Mouse (Mus musculus) kidney, adult 2 months (tissue): Measurements from ENCODE around the gene Smtnl1. TPM values are rescaled to one million over a fixed set of nuclear protein-coding genes. Genes with fewer than 3 reads are reported as not detected.

Source experiments
- DNase-seq: peaks from one replicate; pipeline ENCODE4 v3.0.0; 2021
- H3K27ac ChIP-seq: fragments of 200-500 bp; 2 replicates; pipeline ENCODE4 v1.5.1; 2012; ENCODE audit warnings: low read depth, low read length, control low read depth, inconsistent platforms; ENCODE audit not compliant: insufficient read depth
- H3K27me3 ChIP-seq: fragments of 200-500 bp; replicated peaks from 2 replicates; pipeline ENCODE4 v1.6.1; 2012; ENCODE audit warnings: mild to moderate bottlenecking, moderate library complexity, low read length, inconsistent platforms; ENCODE audit not compliant: control insufficient read depth, insufficient read depth
- H3K36me3 ChIP-seq: fragments of 200-500 bp; 2 replicates; pipeline ENCODE4 v1.6.1; 2012; ENCODE audit warnings: mild to moderate bottlenecking, moderate library complexity, low read length, inconsistent platforms; ENCODE audit not compliant: control insufficient read depth, insufficient read depth
- H3K4me1 ChIP-seq: fragments of 200-500 bp; 2 replicates; pipeline ENCODE4 v1.6.1; 2011; ENCODE audit warnings: low read length; ENCODE audit not compliant: control insufficient read depth, insufficient read depth
- H3K4me3 ChIP-seq: fragments of 200-500 bp; 2 replicates; pipeline ENCODE4 v1.5.1; 2011; ENCODE audit warnings: mild to moderate bottlenecking, low read depth, low read length, control low read depth; ENCODE audit not compliant: insufficient read depth
- CTCF ChIP-seq: fragments of 200-500 bp; conservative IDR thresholded peaks from 2 replicates; pipeline ENCODE4 v1.5.1; 2011; ENCODE audit warnings: low read depth, mild to moderate bottlenecking, control low read depth, low read length, moderate library complexity, mixed read lengths; ENCODE audit not compliant: insufficient read depth, insufficient read length
- POLR2A ChIP-seq: fragments of 200-500 bp; IDR thresholded peaks from one replicate; pipeline ENCODE4 v1.6.1; 2011; ENCODE audit warnings: low read depth, low read length, control low read depth
- WGBS: fragments of 180-500 bp; shearing (Covaris S2); methylation state at CpG from one replicate; pipeline ENCODE4 v1.1.7; 2018; 5-methylcytosine and 5-hydroxymethylcytosine counted together
- polyA plus RNA-seq: library from polyadenylated mRNA; depleted of rRNA; stranded (reverse); fragments of >200 nt; gene quantifications from 2 replicates; pipeline ENCODE4 v1.2.3, GENCODE M21; 2012

Gene Smtnl1
- polyA plus RNA-seq, 1 experiment, result 2.6 TPM

- H3K4me3 ChIP-seq, result peak within 1 kb of the TSS; percentile 44
These were observed 47.2 kb downstream of the Smtnl1 start, which contains the start of gene Serping1 for GRCm38 (mm10) chr2:84775241-84775640. Gene Serping1, minus strand, starts transcription at chr2:84775444.

GRCm38 (mm10) chr2:84774751-84775150 is 47.7 kb downstream of the Smtnl1 start:
- Histone ChIP-seq H3K27ac (no peak overlapping the region), H3K27me3 (no peaks in the 10 kb centered on the region), H3K4me3 (peak overlapping the region; percentile 44), H3K36me3 (no peaks in the 10 kb centered on the region), H3K4me1 (no peaks in the 10 kb centered on the region)
- peak; percentile 69 for DNase-seq
- TF ChIP-seq POLR2A, result no peak
- no peak for TF ChIP-seq CTCF
- WGBS, result 14% methylated on average over 14 of the region's 15 CpGs

More at GRCm38 (mm10) chr2:84775241-84775640, 47.2 kb downstream of the Smtnl1 start, which contains the start of gene Serping1:
- 63% methylated on average over 9 of the region's 9 CpGs for WGBS
- Histone ChIP-seq H3K27ac (peak within 1 kb of the TSS; percentile 19; the same call in 1 of the 2 replicates), H3K4me1 (no peaks in the 10 kb centered on the region), H3K36me3 (no peaks in the 10 kb centered on the region), H3K27me3 (no peaks in the 10 kb centered on the region)
- peak; percentile 14 for DNase-seq
- TF ChIP-seq CTCF (no peak), POLR2A (no peak)

- Histone ChIP-seq H3K27ac (no peak overlapping the region), H3K4me3 (no peak overlapping the region), H3K4me1 (no peaks in the 10 kb centered on the region), H3K27me3 (no peaks in the 10 kb centered on the region), H3K36me3 (no peaks in the 10 kb centered on the region)
- no peak for DNase-seq
- TF ChIP-seq POLR2A, result no peak
- no peak for TF ChIP-seq CTCF
- 80% methylated on average over 5 of the region's 5 CpGs for WGBS
These were observed 49.3 kb downstream of the Smtnl1 start for GRCm38 (mm10) chr2:84773195-84773594.

DNA sequence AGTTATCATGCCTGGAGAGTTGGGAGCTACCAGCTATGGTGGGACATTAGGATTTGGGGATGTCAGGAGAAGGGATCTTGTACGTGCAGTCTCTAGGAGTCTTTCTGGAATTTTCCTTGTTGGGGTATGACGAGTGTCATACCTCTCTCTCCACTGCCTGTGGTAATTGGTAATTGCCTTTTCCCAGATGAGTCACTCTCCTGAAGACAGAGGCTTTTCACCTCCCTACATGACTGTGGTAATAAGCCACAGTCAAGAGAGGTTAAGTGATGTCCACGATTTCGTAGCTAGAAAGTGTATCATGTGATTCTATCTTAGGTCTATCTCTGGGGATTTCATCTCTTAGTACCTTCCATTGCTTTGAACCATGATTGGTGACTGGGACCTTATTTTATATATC is 50.0 kb downstream of the Smtnl1 start:
- Histone ChIP-seq H3K27ac (no peak overlapping the region), H3K4me1 (no peaks in the 10 kb centered on the region), H3K36me3 (no peaks in the 10 kb centered on the region), H3K4me3 (no peak overlapping the region), H3K27me3 (no peaks in the 10 kb centered on the region)
- DNase-seq, result no peak
- 89% methylated on average over 4 of the region's 4 CpGs for WGBS
- TF ChIP-seq POLR2A (no peak), CTCF (no peak)

GRCm38 (mm10) chr2:84770501-84770900 is 52.0 kb downstream of the Smtnl1 start:
- no peak for DNase-seq
- TF ChIP-seq POLR2A, result no peak
- TF ChIP-seq CTCF, result no peak
- H3K27me3 ChIP-seq, result no peaks in the 10 kb centered on the region
- no peak overlapping the region for H3K27ac ChIP-seq
- WGBS, result 70% methylated on average over 6 of the region's 6 CpGs
- H3K4me1 ChIP-seq, result no peaks in the 10 kb centered on the region
- no peak overlapping the region for H3K4me3 ChIP-seq
- H3K36me3 ChIP-seq, result no peaks in the 10 kb centered on the region

- Histone ChIP-seq H3K27me3 (no peaks in the 10 kb centered on the region), H3K36me3 (no peaks in the 10 kb centered on the region), H3K27ac (no peak overlapping the region), H3K4me3 (no peak overlapping the region), H3K4me1 (peaks cover 3% of the 10 kb centered on the region; the same call in 1 of the 2 replicates)
- DNase-seq, result peak; percentile 27
- TF ChIP-seq CTCF, result no peak
- no peak for TF ChIP-seq POLR2A
- 17% methylated on average over 1 of the region's 1 CpGs for WGBS
These were observed 59.6 kb downstream of the Smtnl1 start for GRCm38 (mm10) chr2:84762818-84763217.

GRCm38 (mm10) chr2:84762295-84762694 is 60.2 kb downstream of the Smtnl1 start:
- H3K36me3 ChIP-seq, result no peaks in the 10 kb centered on the region
- WGBS, result 59% methylated on average over 4 of the region's 4 CpGs
- DNase-seq, result no peak

More at GRCm38 (mm10) chr2:84762295-84762694, 60.2 kb downstream of the Smtnl1 start:
- no peak for TF ChIP-seq POLR2A
- no peak for TF ChIP-seq CTCF
- no peak overlapping the region for H3K27ac ChIP-seq
- no peak overlapping the region for H3K4me3 ChIP-seq
- H3K4me1 ChIP-seq, result peaks cover 6% of the 10 kb centered on the region; the same call in 1 of the 2 replicates
- no peaks in the 10 kb centered on the region for H3K27me3 ChIP-seq
